Mouse (Mus musculus): ENCODE results near the gene Slfn14. TPM values are rescaled to one million over a fixed set of nuclear protein-coding genes. Genes with fewer than 3 reads are reported as not detected.

Slfn14 gene
- polyA plus RNA-seq, 1 experiment from 2014 or later: not detected

DNA sequence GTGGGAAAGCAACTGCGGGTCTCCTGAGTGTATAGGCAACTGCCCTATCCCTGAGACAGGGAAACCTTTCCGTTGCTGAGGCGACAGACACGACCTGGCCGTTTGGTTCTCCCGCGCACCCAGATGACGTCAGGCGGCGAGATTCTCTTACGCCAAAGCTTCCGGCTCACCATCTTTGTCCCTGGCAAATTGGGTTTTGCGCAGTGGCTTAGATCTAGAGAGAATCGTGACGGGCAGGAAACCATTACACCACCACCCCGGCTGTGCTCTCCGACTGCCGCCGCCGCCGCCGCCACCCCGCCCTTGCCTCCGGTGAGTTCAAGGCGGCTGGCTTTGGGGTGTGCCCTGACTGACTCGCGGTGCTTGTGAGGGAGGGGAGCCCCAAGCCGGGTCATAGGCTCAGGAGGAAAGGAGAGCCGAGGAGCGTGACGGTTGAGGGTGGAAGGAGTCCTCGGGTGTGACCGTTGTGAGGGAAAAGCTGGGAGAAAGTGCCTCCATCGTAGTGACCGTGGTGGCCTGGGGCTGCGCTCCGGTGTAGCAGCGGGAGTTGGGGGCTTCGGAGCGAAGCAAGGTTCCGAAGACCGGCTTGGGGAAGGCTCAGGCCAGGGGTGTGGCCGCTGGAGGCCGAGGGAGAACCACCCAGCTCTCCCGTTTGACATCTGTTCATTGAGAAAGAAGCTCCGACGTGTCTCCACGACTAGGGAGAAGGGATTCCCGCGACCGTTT lies 16.2 kb upstream of the Slfn14 start, which contains the start of gene Pex12:
Gene Pex12 (minus strand): TSS at position 61 of the 726 bp plus-strand sequence.
- H3K9me3 ChIP-seq (ENCODE audit: control insufficient read depth, low read length): no peaks in the 10 kb centered on the region
- peak; percentile 76 for ATAC-seq
- H3K4me2 ChIP-seq (ENCODE audit: low read length): peak within 1 kb of the TSS; percentile 76
- H3K36me3 ChIP-seq (ENCODE audit: control insufficient read depth, insufficient read depth): no peaks in the 10 kb centered on the region
- peaks cover 35% of the 10 kb centered on the region for H3K4me1 ChIP-seq (replicated peaks; ENCODE audit: control insufficient read depth, insufficient read depth, low read length)
- H3K9ac ChIP-seq (replicated peaks; ENCODE audit: low read depth, low read length): peak within 1 kb of the TSS; percentile 96
- H3K4me3 ChIP-seq (replicated peaks; ENCODE audit: low read length): peak within 1 kb of the TSS; percentile 98
- no peaks in the 10 kb centered on the region for H3K27me3 ChIP-seq (replicated peaks; ENCODE audit: control insufficient read depth, insufficient read depth, low read length)
- peak within 1 kb of the TSS; percentile 98 for H3K27ac ChIP-seq (ENCODE audit: low read length)
- WGBS: under 1% methylated on average over 51 of the region's 51 CpGs

- Histone ChIP-seq H3K4me3 (replicated peaks; ENCODE audit: low read length) (peak overlapping the region; percentile 98), H3K9ac (replicated peaks; ENCODE audit: low read depth, low read length) (peak overlapping the region; percentile 96), H3K27me3 (replicated peaks; ENCODE audit: control insufficient read depth, insufficient read depth, low read length) (no peaks in the 10 kb centered on the region), H3K27ac (ENCODE audit: low read length) (peak overlapping the region; percentile 98), H3K4me2 (ENCODE audit: low read length) (peak overlapping the region; percentile 76), H3K4me1 (replicated peaks; ENCODE audit: control insufficient read depth, insufficient read depth, low read length) (peaks cover 40% of the 10 kb centered on the region), H3K36me3 (ENCODE audit: control insufficient read depth, insufficient read depth) (peaks cover under 1% of the 10 kb centered on the region; the same call in 1 of the 2 replicates), H3K9me3 (ENCODE audit: control insufficient read depth, low read length) (no peaks in the 10 kb centered on the region)
- ATAC-seq: 0 out of 2 replicates have a peak, but pooled peaks have one; percentile 0
- WGBS: 4% methylated on average over 10 of the region's 10 CpGs
Measured at GRCm38 (mm10) chr11:83302124-83302523, 15.6 kb upstream of the Slfn14 start.

DNA sequence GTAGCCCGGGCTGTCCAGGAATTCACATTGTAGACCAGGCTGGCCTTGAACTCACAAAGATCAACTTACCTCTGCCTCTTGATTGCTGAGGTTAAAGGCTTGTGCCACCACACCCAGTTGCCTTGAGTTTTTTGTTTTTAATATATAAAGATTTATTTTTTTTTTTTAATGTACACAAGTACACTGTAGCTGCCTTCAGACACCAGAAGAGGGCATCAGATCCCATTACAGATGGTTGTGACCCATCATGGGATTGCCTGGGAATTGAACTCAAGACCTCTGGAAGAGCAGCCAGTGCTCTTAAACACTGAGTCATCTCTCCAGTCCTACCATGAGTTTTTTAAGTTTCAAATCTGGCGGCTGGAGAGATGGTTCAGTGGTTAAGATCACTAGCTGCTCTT lies 14.9 kb upstream of the Slfn14 start:
- Histone ChIP-seq H3K9ac (replicated peaks; ENCODE audit: low read depth, low read length) (no peak overlapping the region), H3K27ac (ENCODE audit: low read length) (no peak overlapping the region), H3K4me1 (replicated peaks; ENCODE audit: control insufficient read depth, insufficient read depth, low read length) (peaks cover 44% of the 10 kb centered on the region), H3K4me3 (replicated peaks; ENCODE audit: low read length) (no peak overlapping the region), H3K27me3 (replicated peaks; ENCODE audit: control insufficient read depth, insufficient read depth, low read length) (no peaks in the 10 kb centered on the region), H3K4me2 (ENCODE audit: low read length) (no peak overlapping the region), H3K9me3 (ENCODE audit: control insufficient read depth, low read length) (no peaks in the 10 kb centered on the region), H3K36me3 (ENCODE audit: control insufficient read depth, insufficient read depth) (peaks cover 3% of the 10 kb centered on the region; the same call in 1 of the 2 replicates)
- WGBS: 69% methylated on average over 2 of the region's 2 CpGs
- no peak for ATAC-seq

DNA sequence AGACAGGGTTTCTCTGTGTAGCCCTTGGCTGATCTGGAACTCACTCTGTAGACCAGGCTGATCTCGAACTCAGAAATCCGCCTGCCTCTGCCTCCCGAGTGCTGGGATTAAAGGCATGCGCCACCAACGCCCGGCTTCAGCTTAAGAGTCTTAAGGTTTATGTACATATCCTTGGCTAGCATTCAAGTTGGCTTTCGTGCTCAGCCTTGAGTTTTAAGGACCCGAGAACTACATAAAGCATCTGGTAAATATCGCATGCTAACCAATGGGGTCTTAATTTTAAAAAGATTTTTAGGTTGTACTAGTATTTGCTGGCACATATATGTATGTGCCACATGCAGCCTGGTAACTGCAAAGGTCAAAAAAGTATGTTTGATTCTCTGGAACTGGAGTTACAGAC lies 13.2 kb upstream of the Slfn14 start:
- Histone ChIP-seq H3K27me3 (replicated peaks; ENCODE audit: control insufficient read depth, insufficient read depth, low read length) (no peaks in the 10 kb centered on the region), H3K4me2 (ENCODE audit: low read length) (no peak overlapping the region), H3K9ac (replicated peaks; ENCODE audit: low read depth, low read length) (no peak overlapping the region), H3K9me3 (ENCODE audit: control insufficient read depth, low read length) (no peaks in the 10 kb centered on the region), H3K4me3 (replicated peaks; ENCODE audit: low read length) (no peak overlapping the region), H3K4me1 (replicated peaks; ENCODE audit: control insufficient read depth, insufficient read depth, low read length) (peaks cover 38% of the 10 kb centered on the region), H3K27ac (ENCODE audit: low read length) (no peak overlapping the region), H3K36me3 (ENCODE audit: control insufficient read depth, insufficient read depth) (peaks cover 8% of the 10 kb centered on the region; the same call in 1 of the 2 replicates)
- ATAC-seq: no peak
- 92% methylated on average over 9 of the region's 9 CpGs for WGBS

DNA sequence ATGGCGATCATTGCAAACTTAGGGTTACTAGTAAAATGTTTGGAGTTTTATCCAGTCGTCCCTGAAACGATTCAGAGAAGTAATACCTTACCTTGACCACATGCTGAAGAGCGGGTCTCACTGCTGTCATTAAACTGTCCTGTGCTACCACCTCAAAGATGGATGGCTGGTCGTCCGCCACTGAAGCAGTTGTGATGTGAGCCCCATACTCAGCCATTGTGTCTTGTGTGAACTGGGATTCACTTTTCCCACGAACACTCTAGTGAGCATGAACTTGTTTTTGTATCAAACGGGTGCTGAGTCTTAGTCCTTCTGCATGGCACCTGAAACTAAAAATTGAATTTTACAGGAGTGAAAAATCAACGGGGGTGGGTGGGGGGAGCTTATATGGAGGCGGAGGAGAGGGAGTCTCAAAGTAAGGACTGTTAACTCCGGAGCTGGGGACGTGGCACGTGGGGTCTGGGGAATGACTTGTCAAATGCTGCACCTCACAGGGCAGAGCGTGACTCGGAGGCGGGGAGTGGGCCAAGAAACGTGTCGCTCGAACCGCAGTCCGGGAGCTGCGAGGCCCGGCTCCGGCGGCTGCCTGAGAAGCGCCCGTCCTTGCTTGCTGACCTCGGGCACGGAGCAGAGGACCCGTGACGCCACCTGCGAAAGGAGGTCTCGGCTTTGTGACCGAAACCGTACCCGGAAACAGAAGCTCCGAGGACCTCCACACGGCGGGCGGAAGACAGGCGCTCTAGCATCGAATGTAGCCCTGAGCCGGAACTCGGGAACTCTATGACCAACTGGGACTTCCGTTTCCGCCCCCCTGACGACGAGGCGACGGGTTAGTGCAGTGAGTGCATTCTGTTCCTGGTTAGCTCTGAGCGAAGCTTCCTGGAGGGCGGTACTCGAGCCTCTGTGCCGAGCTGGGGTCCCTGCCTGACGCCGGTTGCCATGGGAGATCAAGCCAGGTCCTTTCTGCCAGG lies 12.0 kb upstream of the Slfn14 start, which contains the start of gene Ap2b1:
Gene Ap2b1 (plus strand): TSS at position 800 of the 971 bp plus-strand sequence.
- Histone ChIP-seq H3K4me1 (replicated peaks; ENCODE audit: control insufficient read depth, insufficient read depth, low read length) (peaks cover 28% of the 10 kb centered on the region), H3K9me3 (ENCODE audit: control insufficient read depth, low read length) (no peaks in the 10 kb centered on the region), H3K27ac (ENCODE audit: low read length) (peak within 1 kb of the TSS; percentile 92), H3K9ac (replicated peaks; ENCODE audit: low read depth, low read length) (peak within 1 kb of the TSS; percentile 90), H3K4me2 (ENCODE audit: low read length) (peak within 1 kb of the TSS; percentile 87), H3K36me3 (ENCODE audit: control insufficient read depth, insufficient read depth) (peaks cover 8% of the 10 kb centered on the region; the same call in 1 of the 2 replicates), H3K27me3 (replicated peaks; ENCODE audit: control insufficient read depth, insufficient read depth, low read length) (no peaks in the 10 kb centered on the region), H3K4me3 (replicated peaks; ENCODE audit: low read length) (peak within 1 kb of the TSS; percentile 79)
- peak; percentile 95 for ATAC-seq
- 3% methylated on average over 54 of the region's 56 CpGs for WGBS

DNA sequence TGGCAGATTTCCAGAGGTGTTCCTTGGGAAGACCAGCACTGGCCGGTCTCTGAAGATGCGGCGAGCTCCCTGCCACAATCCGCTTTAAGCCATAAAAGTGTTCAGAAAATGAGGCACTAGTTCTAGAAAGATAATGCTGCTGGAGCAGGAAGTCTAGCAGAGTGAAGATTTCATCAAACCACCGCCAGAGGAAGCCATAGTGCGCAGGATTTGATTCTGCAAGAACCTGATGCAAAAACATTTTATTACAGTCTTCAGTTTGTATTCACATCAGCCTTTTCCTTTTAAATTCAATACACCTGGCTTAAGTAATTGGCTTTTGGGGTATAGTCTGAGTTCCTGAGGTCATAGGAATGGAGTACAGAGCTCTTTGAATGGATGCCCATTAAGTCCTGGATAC lies 11.3 kb upstream of the Slfn14 start:
- no peak overlapping the region for H3K27ac ChIP-seq (ENCODE audit: low read length)
- no peaks in the 10 kb centered on the region for H3K27me3 ChIP-seq (replicated peaks; ENCODE audit: control insufficient read depth, insufficient read depth, low read length)
- 80% methylated on average over 6 of the region's 6 CpGs for WGBS
- ATAC-seq: no peak
- H3K9me3 ChIP-seq (ENCODE audit: control insufficient read depth, low read length): no peaks in the 10 kb centered on the region
- H3K4me3 ChIP-seq (replicated peaks; ENCODE audit: low read length): peak overlapping the region; percentile 79
- H3K4me1 ChIP-seq (replicated peaks; ENCODE audit: control insufficient read depth, insufficient read depth, low read length): peaks cover 32% of the 10 kb centered on the region
- H3K4me2 ChIP-seq (ENCODE audit: low read length): peak overlapping the region; percentile 87
- no peak overlapping the region; the same call in 1 of the 2 replicates for H3K9ac ChIP-seq (replicated peaks; ENCODE audit: low read depth, low read length)
- peaks cover 8% of the 10 kb centered on the region; the same call in 1 of the 2 replicates for H3K36me3 ChIP-seq (ENCODE audit: control insufficient read depth, insufficient read depth)

DNA sequence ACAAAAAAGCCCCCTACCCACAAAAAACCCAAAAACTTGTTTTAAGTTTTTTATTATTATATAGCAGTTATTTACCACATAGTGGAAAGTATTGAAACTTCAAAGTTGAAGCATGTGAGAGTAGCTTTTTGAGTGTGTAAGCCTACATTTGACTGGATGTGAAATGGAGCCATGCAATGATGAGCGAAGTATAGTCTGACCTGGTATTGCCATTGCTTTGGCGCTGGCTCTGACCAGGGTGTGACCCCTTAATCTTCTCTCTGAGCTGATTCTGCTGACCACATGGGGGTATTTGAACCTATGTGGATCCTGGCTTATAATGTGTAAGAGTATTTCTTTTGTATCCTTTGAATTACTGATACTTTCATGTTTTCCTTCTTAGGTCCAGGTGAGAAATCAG lies 7.6 kb upstream of the Slfn14 start:
- no peak overlapping the region for H3K27ac ChIP-seq (ENCODE audit: low read length)
- 86% methylated on average over 2 of the region's 2 CpGs for WGBS
- no peak overlapping the region for H3K4me3 ChIP-seq (replicated peaks; ENCODE audit: low read length)

GRCm38 (mm10) chr11:83293182-83293581 lies 6.7 kb upstream of the Slfn14 start:
- Histone ChIP-seq H3K4me3 (replicated peaks; ENCODE audit: low read length) (peak overlapping the region; percentile 75), H3K36me3 (ENCODE audit: control insufficient read depth, insufficient read depth) (peaks cover 8% of the 10 kb centered on the region; the same call in 1 of the 2 replicates), H3K27ac (ENCODE audit: low read length) (no peak overlapping the region), H3K9ac (replicated peaks; ENCODE audit: low read depth, low read length) (peak overlapping the region; percentile 37; the same call in 1 of the 2 replicates), H3K4me1 (replicated peaks; ENCODE audit: control insufficient read depth, insufficient read depth, low read length) (peaks cover 31% of the 10 kb centered on the region), H3K9me3 (ENCODE audit: control insufficient read depth, low read length) (no peaks in the 10 kb centered on the region), H3K4me2 (ENCODE audit: low read length) (peak overlapping the region; percentile 70), H3K27me3 (replicated peaks; ENCODE audit: control insufficient read depth, insufficient read depth, low read length) (no peaks in the 10 kb centered on the region)
- 77% methylated on average over 1 of the region's 1 CpGs for WGBS
- no peak for ATAC-seq

More for the DNA sequence above, 7.6 kb upstream of the Slfn14 start:
- Histone ChIP-seq H3K4me1 (replicated peaks; ENCODE audit: control insufficient read depth, insufficient read depth, low read length) (peaks cover 33% of the 10 kb centered on the region), H3K4me2 (ENCODE audit: low read length) (no peak overlapping the region), H3K27me3 (replicated peaks; ENCODE audit: control insufficient read depth, insufficient read depth, low read length) (no peaks in the 10 kb centered on the region), H3K36me3 (ENCODE audit: control insufficient read depth, insufficient read depth) (peaks cover 8% of the 10 kb centered on the region; the same call in 1 of the 2 replicates), H3K9me3 (ENCODE audit: control insufficient read depth, low read length) (no peaks in the 10 kb centered on the region), H3K9ac (replicated peaks; ENCODE audit: low read depth, low read length) (no peak overlapping the region)
- ATAC-seq: no peak

GRCm38 (mm10) chr11:83292251-83292587 lies 5.7 kb upstream of the Slfn14 start:
- Histone ChIP-seq H3K9me3 (ENCODE audit: control insufficient read depth, low read length) (no peaks in the 10 kb centered on the region), H3K4me3 (replicated peaks; ENCODE audit: low read length) (peak overlapping the region; percentile 75), H3K9ac (replicated peaks; ENCODE audit: low read depth, low read length) (peak overlapping the region; percentile 78), H3K27ac (ENCODE audit: low read length) (no peak overlapping the region), H3K4me1 (replicated peaks; ENCODE audit: control insufficient read depth, insufficient read depth, low read length) (peaks cover 21% of the 10 kb centered on the region), H3K4me2 (ENCODE audit: low read length) (peak overlapping the region; percentile 70), H3K36me3 (ENCODE audit: control insufficient read depth, insufficient read depth) (peaks cover 8% of the 10 kb centered on the region; the same call in 1 of the 2 replicates), H3K27me3 (replicated peaks; ENCODE audit: control insufficient read depth, insufficient read depth, low read length) (no peaks in the 10 kb centered on the region)
- no peak for ATAC-seq
- 2% methylated on average over 5 of the region's 5 CpGs for WGBS

Data from forebrain, embryonic 16.5 days (tissue).